Mouse (Mus musculus) limb, embryonic 14.5 days (tissue): ENCODE measurements around the gene Arid5b. TPM values are rescaled to one million over a fixed set of nuclear protein-coding genes. Genes with fewer than 3 reads are reported as not detected.

ENCODE experiments used
- ATAC-seq: fragments of 200-750 bp; cut with Nextera tagmentation; 2 replicates; pipeline ENCODE4 v1.8.0; 2017; ENCODE audit warnings: low read depth, moderate number of reproducible peaks, moderate TSS enrichment; ENCODE audit not compliant: low FRiP score
- DNase-seq: peaks from one replicate; pipeline ENCODE4 v3.0.0-alpha.2; 2015; ENCODE audit warnings: low spot score
- H3K27ac ChIP-seq: fragments of 300-500 bp; sonication (generic); replicated peaks from 2 replicates; pipeline ENCODE4 v1.5.1; 2014; ENCODE audit warnings: low read depth, mild to moderate bottlenecking, low read length, moderate library complexity, mixed read lengths
- H3K27me3 ChIP-seq: fragments of 300-500 bp; sonication (generic); 2 replicates; pipeline ENCODE4 v1.6.1; 2014; ENCODE audit warnings: low read length, mixed read lengths; ENCODE audit not compliant: control insufficient read depth, insufficient read depth
- H3K36me3 ChIP-seq: fragments of 300-500 bp; sonication (generic); 2 replicates; pipeline ENCODE4 v1.6.1; 2014; ENCODE audit warnings: mild to moderate bottlenecking, low read length, moderate library complexity, mixed read lengths; ENCODE audit not compliant: control insufficient read depth, insufficient read depth
- H3K4me1 ChIP-seq: fragments of 300-500 bp; sonication (generic); 2 replicates; pipeline ENCODE4 v1.6.1; 2014; ENCODE audit warnings: antibody characterized with exemption, low read length, mixed read lengths; ENCODE audit not compliant: control insufficient read depth, insufficient read depth
- H3K4me2 ChIP-seq: fragments of 300-500 bp; sonication (generic); replicated peaks from 2 replicates; pipeline ENCODE4 v1.6.1; 2014; ENCODE audit warnings: low read depth, mild to moderate bottlenecking, low read length, moderate library complexity; ENCODE audit not compliant: severe bottlenecking
- H3K4me3 ChIP-seq: fragments of 300-500 bp; sonication (generic); replicated peaks from 2 replicates; pipeline ENCODE4 v1.5.1; 2014; ENCODE audit warnings: low read length
- H3K9ac ChIP-seq: fragments of 300-500 bp; sonication (generic); 2 replicates; pipeline ENCODE4 v1.6.1; 2014; ENCODE audit warnings: mild to moderate bottlenecking, low read depth, low read length, moderate library complexity; ENCODE audit not compliant: severe bottlenecking
- H3K9me3 ChIP-seq: fragments of 300-500 bp; sonication (generic); 2 replicates; pipeline ENCODE4 v1.6.1; 2016; ENCODE audit warnings: low read length; ENCODE audit not compliant: control insufficient read depth
- POLR2A ChIP-seq: fragments of 200-500 bp; IDR thresholded peaks from 2 replicates; pipeline ENCODE4 v1.8.0; 2012; ENCODE audit warnings: inconsistent platforms, mild to moderate bottlenecking, moderate library complexity, borderline replicate concordance; ENCODE audit not compliant: insufficient read depth, insufficient read length; ENCODE audit errors: extremely low read depth
- WGBS: fragments of 180-500 bp; shearing (Covaris S2); extraction: QIAGEN DNeasy Blood & Tissue Kit; methylation state at CpG from one replicate; pipeline ENCODE4 v1.1.7; 2014; 5-methylcytosine and 5-hydroxymethylcytosine counted together
- polyA plus RNA-seq, 2 experiments: library from polyadenylated mRNA; depleted of rRNA in 1 of 2; stranded (reverse) in 1 of 2; unstranded in 1 of 2; fragments of >200 nt; fragmentation: Nextera tagmentation in 1 of 2; extraction: Ambion mirVana in 1 of 2; gene quantifications; 2 replicates each; pipeline versions ENCODE4 v1.2.1 to v1.2.3; 2012 to 2014

Arid5b gene
- polyA plus RNA-seq, 2 experiments, result 14.1 to 41.0 TPM

GRCm38 (mm10) chr10:68231385-68232182 lies 47.0 kb downstream of the Arid5b start:
- DNase-seq, result no peak
- Histone ChIP-seq H3K27me3 (no peaks in the 10 kb centered on the region), H3K9ac (no peak overlapping the region), H3K4me3 (no peak overlapping the region), H3K4me2 (no peak overlapping the region), H3K36me3 (peaks cover 14% of the 10 kb centered on the region), H3K9me3 (no peaks in the 10 kb centered on the region), H3K27ac (no peak overlapping the region), H3K4me1 (peaks cover 9% of the 10 kb centered on the region)
- TF ChIP-seq POLR2A, result no peak
- ATAC-seq, result no peak
- WGBS, result 47% methylated on average over 18 of the region's 18 CpGs

DNA sequence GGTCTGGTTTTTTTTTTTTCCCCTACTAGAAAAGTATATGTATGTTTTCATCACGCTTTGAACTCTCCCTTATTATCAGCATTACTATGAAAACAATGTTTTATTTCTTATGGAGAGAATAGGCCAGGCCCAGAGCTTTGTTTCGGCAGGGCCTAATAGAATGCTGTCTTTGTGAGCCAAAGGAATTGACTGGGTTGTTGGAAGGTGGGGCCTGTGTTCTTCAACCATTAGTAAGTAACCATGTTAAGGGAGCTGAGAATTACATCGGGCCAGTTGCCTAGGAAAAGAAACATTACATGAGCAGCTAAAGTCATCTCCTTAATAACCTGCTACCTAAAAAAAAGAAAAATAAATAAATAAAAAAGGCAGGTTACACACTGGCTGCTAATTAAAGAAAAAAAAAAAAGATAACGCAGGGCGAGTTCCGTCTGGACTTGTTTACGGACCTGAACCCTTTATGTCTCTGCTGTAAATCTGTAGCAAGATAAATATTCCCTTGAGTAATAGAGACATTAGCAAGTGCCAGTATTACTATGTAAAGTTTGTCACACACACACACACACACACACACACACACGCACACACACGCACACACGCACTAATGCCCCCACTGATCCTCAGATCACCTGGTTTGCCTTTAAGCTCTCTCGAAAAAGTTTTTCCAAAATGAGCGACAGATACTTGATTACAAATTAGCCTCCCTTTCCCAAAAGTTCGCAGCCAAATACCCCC lies 47.7 kb downstream of the Arid5b start:
- Histone ChIP-seq H3K27ac (no peak overlapping the region), H3K4me3 (no peak overlapping the region)
- 50% methylated on average over 13 of the region's 13 CpGs for WGBS

GRCm38 (mm10) chr10:68229640-68230565 lies 48.6 kb downstream of the Arid5b start:
- no peaks in the 10 kb centered on the region for H3K27me3 ChIP-seq
- H3K36me3 ChIP-seq, result peaks cover 12% of the 10 kb centered on the region
- no peak overlapping the region for H3K4me3 ChIP-seq
- peaks cover 9% of the 10 kb centered on the region for H3K4me1 ChIP-seq
- ATAC-seq, result no peak
- H3K27ac ChIP-seq, result no peak overlapping the region
- no peak overlapping the region for H3K4me2 ChIP-seq
- no peak for DNase-seq
- no peak for TF ChIP-seq POLR2A
- WGBS, result 69% methylated on average over 22 of the region's 22 CpGs
- H3K9me3 ChIP-seq, result no peaks in the 10 kb centered on the region
- H3K9ac ChIP-seq, result no peak overlapping the region

More for the DNA sequence above, 47.7 kb downstream of the Arid5b start:
- no peak for TF ChIP-seq POLR2A
- Histone ChIP-seq H3K4me1 (peaks cover 9% of the 10 kb centered on the region), H3K9me3 (no peaks in the 10 kb centered on the region), H3K36me3 (peaks cover 14% of the 10 kb centered on the region), H3K9ac (no peak overlapping the region), H3K4me2 (no peak overlapping the region), H3K27me3 (no peaks in the 10 kb centered on the region)
- DNase-seq (no peak), ATAC-seq (no peak)

- no peak for DNase-seq
- peaks cover 12% of the 10 kb centered on the region; the same call in 1 of the 2 replicates for H3K36me3 ChIP-seq
- H3K27me3 ChIP-seq, result no peaks in the 10 kb centered on the region
- ATAC-seq, result no peak
- no peak overlapping the region for H3K9ac ChIP-seq
- H3K9me3 ChIP-seq, result no peaks in the 10 kb centered on the region
- no peak overlapping the region for H3K4me2 ChIP-seq
- H3K4me3 ChIP-seq, result no peak overlapping the region
- no peak for TF ChIP-seq POLR2A
- WGBS, result 92% methylated on average over 2 of the region's 2 CpGs
- H3K4me1 ChIP-seq, result peaks cover 13% of the 10 kb centered on the region
- no peak overlapping the region for H3K27ac ChIP-seq
Measured at GRCm38 (mm10) chr10:68222676-68223075, 55.9 kb downstream of the Arid5b start.

DNA sequence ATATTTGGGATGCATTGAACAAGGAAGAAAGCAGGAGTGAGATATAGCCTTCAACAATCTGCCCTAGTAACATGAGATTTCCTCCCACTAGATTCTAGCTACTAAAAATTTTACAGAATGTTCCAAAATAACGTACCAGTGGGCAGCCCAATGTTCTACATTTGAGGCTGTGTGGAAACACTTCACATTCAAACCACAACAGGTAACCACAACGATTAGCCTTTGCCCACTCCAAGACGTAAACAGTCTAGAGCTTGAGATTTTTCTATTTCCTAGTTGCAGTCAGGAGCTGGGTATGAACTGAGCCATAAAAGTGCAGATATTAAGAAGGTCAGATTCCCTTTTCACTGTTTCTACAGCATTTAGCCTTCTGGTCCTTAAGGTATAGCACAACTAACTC lies 56.5 kb downstream of the Arid5b start:
- Histone ChIP-seq H3K9me3 (peaks cover 6% of the 10 kb centered on the region), H3K4me1 (peaks cover 13% of the 10 kb centered on the region), H3K36me3 (peaks cover 18% of the 10 kb centered on the region), H3K27me3 (no peaks in the 10 kb centered on the region), H3K4me2 (no peak overlapping the region), H3K27ac (no peak overlapping the region), H3K4me3 (no peak overlapping the region), H3K9ac (no peak overlapping the region)
- WGBS, result 76% methylated on average over 3 of the region's 3 CpGs
- ATAC-seq (no peak), DNase-seq (no peak)
- TF ChIP-seq POLR2A, result no peak
